Mouse (Mus musculus) limb, embryonic 14.5 days (tissue): ENCODE results near the gene Mreg. TPM values are rescaled to one million over a fixed set of nuclear protein-coding genes. Genes with fewer than 3 reads are reported as not detected.

Experiments used
- ATAC-seq: fragments of 200-750 bp; cut with Nextera tagmentation; 2 replicates; pipeline ENCODE4 v1.8.0; 2017; ENCODE audit warnings: low read depth, moderate number of reproducible peaks, moderate TSS enrichment; ENCODE audit not compliant: low FRiP score
- DNase-seq: peaks from one replicate; pipeline ENCODE4 v3.0.0-alpha.2; 2015; ENCODE audit warnings: low spot score
- H3K27ac ChIP-seq: fragments of 300-500 bp; sonication (generic); replicated peaks from 2 replicates; pipeline ENCODE4 v1.5.1; 2014; ENCODE audit warnings: low read depth, mild to moderate bottlenecking, low read length, moderate library complexity, mixed read lengths
- H3K27me3 ChIP-seq: fragments of 300-500 bp; sonication (generic); 2 replicates; pipeline ENCODE4 v1.6.1; 2014; ENCODE audit warnings: low read length, mixed read lengths; ENCODE audit not compliant: control insufficient read depth, insufficient read depth
- H3K36me3 ChIP-seq: fragments of 300-500 bp; sonication (generic); 2 replicates; pipeline ENCODE4 v1.6.1; 2014; ENCODE audit warnings: mild to moderate bottlenecking, low read length, moderate library complexity, mixed read lengths; ENCODE audit not compliant: control insufficient read depth, insufficient read depth
- H3K4me1 ChIP-seq: fragments of 300-500 bp; sonication (generic); 2 replicates; pipeline ENCODE4 v1.6.1; 2014; ENCODE audit warnings: antibody characterized with exemption, low read length, mixed read lengths; ENCODE audit not compliant: control insufficient read depth, insufficient read depth
- H3K4me2 ChIP-seq: fragments of 300-500 bp; sonication (generic); replicated peaks from 2 replicates; pipeline ENCODE4 v1.6.1; 2014; ENCODE audit warnings: low read depth, mild to moderate bottlenecking, low read length, moderate library complexity; ENCODE audit not compliant: severe bottlenecking
- H3K4me3 ChIP-seq: fragments of 300-500 bp; sonication (generic); replicated peaks from 2 replicates; pipeline ENCODE4 v1.5.1; 2014; ENCODE audit warnings: low read length
- H3K9ac ChIP-seq: fragments of 300-500 bp; sonication (generic); 2 replicates; pipeline ENCODE4 v1.6.1; 2014; ENCODE audit warnings: mild to moderate bottlenecking, low read depth, low read length, moderate library complexity; ENCODE audit not compliant: severe bottlenecking
- H3K9me3 ChIP-seq: fragments of 300-500 bp; sonication (generic); 2 replicates; pipeline ENCODE4 v1.6.1; 2016; ENCODE audit warnings: low read length; ENCODE audit not compliant: control insufficient read depth
- POLR2A ChIP-seq: fragments of 200-500 bp; IDR thresholded peaks from 2 replicates; pipeline ENCODE4 v1.8.0; 2012; ENCODE audit warnings: inconsistent platforms, mild to moderate bottlenecking, moderate library complexity, borderline replicate concordance; ENCODE audit not compliant: insufficient read depth, insufficient read length; ENCODE audit errors: extremely low read depth
- WGBS: fragments of 180-500 bp; shearing (Covaris S2); extraction: QIAGEN DNeasy Blood & Tissue Kit; methylation state at CpG from one replicate; pipeline ENCODE4 v1.1.7; 2014; 5-methylcytosine and 5-hydroxymethylcytosine counted together
- polyA plus RNA-seq, 2 experiments: library from polyadenylated mRNA; depleted of rRNA in 1 of 2; stranded (reverse) in 1 of 2; unstranded in 1 of 2; fragments of >200 nt; fragmentation: Nextera tagmentation in 1 of 2; extraction: Ambion mirVana in 1 of 2; gene quantifications; 2 replicates each; pipeline versions ENCODE4 v1.2.1 to v1.2.3; 2012 to 2014

Gene Mreg
- polyA plus RNA-seq, 2 experiments, result 1.5 to 4.6 TPM

DNA sequence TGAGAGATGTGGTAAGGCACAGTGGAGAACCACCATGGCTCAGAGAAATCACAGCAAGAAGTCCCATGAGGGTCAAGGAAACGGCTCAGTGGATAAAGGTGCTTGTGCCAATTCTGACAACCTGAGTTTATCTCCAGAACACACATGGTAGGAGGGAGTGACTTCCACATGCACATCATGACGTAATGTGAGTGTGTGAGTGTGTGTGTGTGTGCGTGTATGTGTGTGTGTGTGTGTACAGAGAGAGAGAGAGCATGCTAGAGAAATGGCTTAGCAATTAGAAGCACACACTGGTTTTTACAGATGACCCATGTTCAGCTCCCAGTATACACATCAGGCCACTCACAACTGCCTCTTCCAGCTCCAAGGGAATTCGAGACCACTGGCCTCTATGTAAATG, 3.1 kb upstream of the Mreg start:
- no peak overlapping the region for H3K4me2 ChIP-seq
- ATAC-seq (no peak), DNase-seq (no peak)
- H3K4me1 ChIP-seq, result no peaks in the 10 kb centered on the region
- 78% methylated on average over 4 of the region's 4 CpGs for WGBS
- no peak for TF ChIP-seq POLR2A
- no peak overlapping the region for H3K27ac ChIP-seq
- H3K9me3 ChIP-seq, result no peaks in the 10 kb centered on the region
- no peaks in the 10 kb centered on the region; the same call in 1 of the 2 replicates for H3K27me3 ChIP-seq
- no peaks in the 10 kb centered on the region for H3K36me3 ChIP-seq
- no peak overlapping the region for H3K4me3 ChIP-seq
- H3K9ac ChIP-seq, result no peak overlapping the region

- Histone ChIP-seq H3K9ac (no peak overlapping the region), H3K36me3 (no peaks in the 10 kb centered on the region), H3K4me3 (no peak overlapping the region), H3K9me3 (no peaks in the 10 kb centered on the region), H3K4me1 (no peaks in the 10 kb centered on the region), H3K27ac (no peak overlapping the region), H3K4me2 (no peak overlapping the region), H3K27me3 (no peaks in the 10 kb centered on the region; the same call in 1 of the 2 replicates)
- DNase-seq (no peak), ATAC-seq (no peak)
- no peak for TF ChIP-seq POLR2A
- WGBS, result 57% methylated on average over 7 of the region's 7 CpGs
These were observed 2.4 kb upstream of the Mreg start for GRCm38 (mm10) chr1:72214470-72214961.

GRCm38 (mm10) chr1:72213954-72214353, 1.8 kb upstream of the Mreg start:
- DNase-seq (no peak), ATAC-seq (no peak)
- Histone ChIP-seq H3K4me1 (no peaks in the 10 kb centered on the region), H3K4me2 (no peak overlapping the region), H3K9ac (no peak overlapping the region), H3K9me3 (no peaks in the 10 kb centered on the region), H3K36me3 (no peaks in the 10 kb centered on the region), H3K4me3 (no peak overlapping the region), H3K27me3 (no peaks in the 10 kb centered on the region; the same call in 1 of the 2 replicates), H3K27ac (no peak overlapping the region)
- TF ChIP-seq POLR2A, result no peak
- WGBS, result 94% methylated on average over 3 of the region's 3 CpGs

DNA sequence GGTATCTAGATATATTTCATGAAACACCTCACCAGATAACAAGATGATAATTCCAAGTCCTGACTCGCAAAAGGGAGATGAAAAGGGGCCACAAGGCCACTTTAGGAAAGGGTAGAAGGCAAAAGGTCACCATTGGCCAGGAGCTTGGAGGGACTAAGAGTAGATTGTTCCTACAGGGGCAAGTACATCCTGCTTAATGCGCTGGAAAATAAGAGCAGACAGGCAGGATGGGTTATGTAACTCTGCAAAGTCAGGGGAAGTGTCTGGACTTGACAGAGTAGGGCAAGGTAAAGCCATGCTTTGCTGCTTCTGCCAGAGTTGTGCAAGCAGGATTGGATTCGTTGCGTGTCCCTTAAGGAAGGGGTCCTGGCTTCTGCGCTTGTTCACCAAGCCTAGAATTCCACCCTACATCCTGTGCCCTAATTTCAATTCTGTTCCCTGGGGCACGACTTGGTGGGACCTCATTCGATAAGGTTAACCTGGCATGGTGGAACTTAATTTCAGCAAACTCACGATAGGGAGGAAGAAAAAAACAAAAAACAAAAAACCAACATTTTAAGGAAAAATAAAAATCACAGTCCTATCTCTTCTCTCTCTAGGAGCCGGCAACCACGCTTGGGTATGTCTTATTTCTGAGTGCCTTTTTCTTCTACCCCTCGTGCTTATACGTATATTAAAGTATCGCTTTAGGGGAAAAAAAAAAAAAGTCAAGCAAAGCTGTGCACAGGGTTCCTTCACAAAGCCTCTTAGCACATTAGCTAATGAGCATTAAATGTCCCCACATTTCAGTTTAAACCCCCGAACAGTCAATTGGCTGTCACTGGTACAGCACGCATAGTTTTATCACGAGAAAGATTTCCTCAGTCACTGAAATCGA, 1.1 kb downstream of the Mreg start:
- DNase-seq, result no peak
- Histone ChIP-seq H3K4me3 (peak overlapping the region; percentile 73), H3K27me3 (no peaks in the 10 kb centered on the region; the same call in 1 of the 2 replicates), H3K36me3 (no peaks in the 10 kb centered on the region), H3K27ac (no peak overlapping the region), H3K9ac (peak overlapping the region; percentile 76; the same call in 1 of the 2 replicates), H3K4me1 (no peaks in the 10 kb centered on the region), H3K4me2 (peak overlapping the region; percentile 98), H3K9me3 (no peaks in the 10 kb centered on the region)
- no peak for TF ChIP-seq POLR2A
- WGBS, result 18% methylated on average over 17 of the region's 17 CpGs
- no peak for ATAC-seq

- no peak for ATAC-seq
- no peaks in the 10 kb centered on the region for H3K9me3 ChIP-seq
- 91% methylated on average over 5 of the region's 5 CpGs for WGBS
These were observed 4.0 kb downstream of the Mreg start for GRCm38 (mm10) chr1:72208095-72208494.

More at GRCm38 (mm10) chr1:72208095-72208494, 4.0 kb downstream of the Mreg start:
- Histone ChIP-seq H3K27me3 (no peaks in the 10 kb centered on the region; the same call in 1 of the 2 replicates), H3K36me3 (no peaks in the 10 kb centered on the region), H3K4me2 (no peak overlapping the region), H3K4me1 (no peaks in the 10 kb centered on the region), H3K9ac (no peak overlapping the region), H3K27ac (no peak overlapping the region), H3K4me3 (no peak overlapping the region)
- DNase-seq, result no peak
- no peak for TF ChIP-seq POLR2A
